Mouse (Mus musculus) granulocyte monocyte progenitor cell, adult 5-6 weeks (primary cell): ENCODE results near the gene Gm5128. TPM values are rescaled to one million over a fixed set of nuclear protein-coding genes. Genes with fewer than 3 reads are reported as not detected.
"Not testable (repeated sequence)": the region's sequence is repeated elsewhere in the genome, so short reads cannot be mapped to it uniquely, and the experiment has no call there.

ENCODE experiments used
- ATAC-seq: replicated peaks from 2 replicates; pipeline ENCODE4 v1.8.0; 2016; ENCODE audit warnings: mild to moderate bottlenecking, moderate TSS enrichment, inconsistent platforms; ENCODE audit not compliant: poor library complexity, severe bottlenecking
- total RNA-seq, 2 experiments: library from RNA; stranded (forward) in 1 of 2; stranded (reverse) in 1 of 2; fragments of 200-712, 200-1000 nt in 1 of 2; fragments of >200 nt in 1 of 2; fragmentation: Nextera tagmentation in 1 of 2; gene quantifications; 2 replicates each; pipeline ENCODE4 v1.2.3; 2014 to 2017

The Gm5128 gene
- total RNA-seq (2014; fragmentation: Nextera tagmentation) = not detected in 2 replicates
- not detected in 2 replicates for total RNA-seq (2017)

- ATAC-seq = not testable (repeated sequence)
Measured at GRCm38 (mm10) chrX:135372984-135373383, at the start of gene Gm5128. Gene Gm5128 (plus strand): TSS chrX:135373284.

DNA sequence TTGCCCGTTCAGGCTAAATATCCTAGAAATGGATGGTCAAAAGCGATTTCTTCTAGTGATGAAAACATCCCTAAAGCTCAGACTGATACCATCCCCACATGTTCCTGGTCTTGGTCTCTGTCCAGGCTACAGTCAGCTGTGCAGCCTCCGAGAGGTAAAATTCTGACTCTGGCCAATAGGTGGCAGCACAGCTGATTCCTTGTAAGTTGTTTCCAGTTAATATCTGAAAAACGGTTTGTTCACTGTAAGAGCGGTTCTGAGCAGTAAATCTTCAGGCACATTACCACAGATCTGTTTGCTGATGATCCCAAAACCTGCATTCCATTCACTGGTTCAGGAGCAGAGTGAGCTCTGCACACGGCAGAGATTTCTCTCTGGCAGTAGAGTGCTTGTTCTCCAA lies 12.4 kb upstream of the Gm5128 start:
- ATAC-seq = 0 out of 2 replicates have a peak, but pooled peaks have one; percentile 58

GRCm38 (mm10) chrX:135361943-135362342 lies 11.1 kb upstream of the Gm5128 start:
- ATAC-seq = peak; percentile 71

DNA sequence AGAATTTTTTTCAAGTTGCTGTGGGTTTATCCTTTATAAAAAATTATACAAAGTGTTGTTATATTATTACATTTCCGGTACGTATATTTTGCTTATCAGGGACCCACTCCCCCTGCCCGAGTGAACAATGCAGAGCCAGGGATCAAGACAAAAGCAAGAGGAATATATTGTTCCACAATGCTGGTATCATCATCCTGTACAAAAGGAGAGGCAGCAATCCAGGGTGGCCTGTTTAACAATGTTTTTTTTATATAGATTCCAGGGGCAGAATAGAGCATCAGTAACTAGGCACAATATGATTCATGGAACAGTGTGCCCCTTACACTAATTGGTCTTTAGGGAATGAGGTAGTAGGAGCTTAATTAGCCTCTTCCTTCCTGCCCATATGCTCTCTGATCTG lies 30.5 kb downstream of the Gm5128 start:
- ATAC-seq = not testable (repeated sequence)

- peak; percentile 62; the same call in 1 of the 2 replicates for ATAC-seq
Measured at GRCm38 (mm10) chrX:135421203-135421602, 48.1 kb downstream of the Gm5128 start.

DNA sequence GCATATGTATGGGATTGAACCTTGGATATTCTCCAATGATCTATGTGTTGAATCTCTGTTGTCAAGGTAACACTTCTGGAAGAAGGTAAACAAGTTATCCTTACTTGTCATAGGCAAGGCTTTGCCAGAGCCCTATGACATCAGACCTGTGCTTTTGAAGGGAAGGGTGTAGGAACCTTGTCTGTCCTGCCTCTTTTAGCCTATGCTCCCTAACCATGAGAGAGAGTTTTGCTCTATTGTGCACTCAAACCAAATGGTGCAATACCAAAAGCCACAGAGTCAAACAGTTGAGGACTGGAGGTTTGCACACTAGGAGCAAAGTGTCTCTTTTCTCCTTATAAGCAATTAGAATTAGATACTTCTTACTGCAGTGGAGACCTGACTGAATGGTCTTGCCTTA lies 48.7 kb downstream of the Gm5128 start:
- peak; percentile 69 for ATAC-seq

GRCm38 (mm10) chrX:135422473-135422872 lies 49.4 kb downstream of the Gm5128 start:
- peak; percentile 66 for ATAC-seq

Other genes starting within 250 kb of the Gm5128 start
- 0.15 TPM in 1 of 2 replicates, not detected in the other for gene Gm15023, start 195.7 kb upstream of the Gm5128 start, total RNA-seq (2014; fragmentation: Nextera tagmentation)
- not detected in 2 replicates for gene Gm15023, start 195.7 kb upstream of the Gm5128 start, total RNA-seq (2017)
- not detected in 2 replicates for gene Tceal6, start 162.6 kb upstream of the Gm5128 start, total RNA-seq (2014; fragmentation: Nextera tagmentation)
- not detected in 2 replicates for gene Tceal6, start 162.6 kb upstream of the Gm5128 start, total RNA-seq (2017)
- 0.15 TPM in 1 of 2 replicates, not detected in the other for gene Pramel3, start 71.0 kb upstream of the Gm5128 start, total RNA-seq (2014; fragmentation: Nextera tagmentation)
- not detected in 2 replicates for gene Pramel3, start 71.0 kb upstream of the Gm5128 start, total RNA-seq (2017)
- gene Gm7903, start 60.6 kb downstream of the Gm5128 start, total RNA-seq (2014; fragmentation: Nextera tagmentation) = not detected in 2 replicates
- 0.36 TPM in 1 of 2 replicates, not detected in the other for gene Gm7903, start 60.6 kb downstream of the Gm5128 start, total RNA-seq (2017)
- gene AV320801, start 121.3 kb downstream of the Gm5128 start, total RNA-seq (2014; fragmentation: Nextera tagmentation) = 0.15 TPM in 1 of 2 replicates, not detected in the other
- gene AV320801, start 121.3 kb downstream of the Gm5128 start, total RNA-seq (2017) = not detected in 2 replicates
- 4.4 TPM in 1 of 2 replicates, not detected in the other for gene Nxf7, start 225.5 kb downstream of the Gm5128 start, total RNA-seq (2014; fragmentation: Nextera tagmentation)
- not detected in 2 replicates for gene Nxf7, start 225.5 kb downstream of the Gm5128 start, total RNA-seq (2017)